Mouse (Mus musculus) heart, embryonic 13.5 days (tissue): ENCODE measurements at regions not wholly inside any gene's neighbourhood (a gene's known extent, or its start where the extent isn't known, plus 50 kb on each side); places are given as distances from the start of the nearest gene placed in this dataset.

Experiments used
- ATAC-seq: fragments of 200-750 bp; cut with Nextera tagmentation; 2 replicates; pipeline ENCODE4 v1.8.0; 2017; ENCODE audit warnings: moderate TSS enrichment; ENCODE audit not compliant: insufficient number of reproducible peaks, low FRiP score, low TSS enrichment; ENCODE audit errors: extremely low read depth
- H3K27ac ChIP-seq: fragments of 300-500 bp; sonication (generic); replicated peaks from 2 replicates; pipeline ENCODE4 v1.5.1; 2015; ENCODE audit warnings: moderate library complexity, mild to moderate bottlenecking, inconsistent platforms
- H3K27me3 ChIP-seq: fragments of 300-500 bp; sonication (generic); replicated peaks from 2 replicates; pipeline ENCODE4 v1.6.1; 2015; ENCODE audit warnings: mild to moderate bottlenecking, inconsistent platforms
- H3K36me3 ChIP-seq: fragments of 300-500 bp; sonication (generic); 2 replicates; pipeline ENCODE4 v1.6.1; 2015; ENCODE audit warnings: mild to moderate bottlenecking, inconsistent platforms
- H3K4me1 ChIP-seq: fragments of 300-500 bp; sonication (generic); 2 replicates; pipeline ENCODE4 v1.6.1; 2015; ENCODE audit warnings: inconsistent platforms
- H3K4me2 ChIP-seq: fragments of 300-500 bp; sonication (generic); 2 replicates; pipeline ENCODE4 v1.6.1; 2015; ENCODE audit warnings: inconsistent platforms, mild to moderate bottlenecking, moderate library complexity
- H3K4me3 ChIP-seq: fragments of 300-500 bp; sonication (generic); 2 replicates; pipeline ENCODE4 v1.5.1; 2015; ENCODE audit warnings: moderate library complexity, mild to moderate bottlenecking, inconsistent platforms
- H3K9ac ChIP-seq: fragments of 300-500 bp; sonication (generic); 2 replicates; pipeline ENCODE4 v1.6.1; 2015; ENCODE audit warnings: inconsistent platforms, mild to moderate bottlenecking, moderate library complexity
- H3K9me3 ChIP-seq: fragments of 300-500 bp; sonication (generic); 2 replicates; pipeline ENCODE4 v1.6.1; 2016; ENCODE audit warnings: inconsistent platforms
- WGBS: fragments of 180-500 bp; shearing (Covaris S2); methylation state at CpG from one replicate; pipeline ENCODE4 v1.1.7; 2015; ENCODE audit warnings: mixed read lengths; 5-methylcytosine and 5-hydroxymethylcytosine counted together

DNA sequence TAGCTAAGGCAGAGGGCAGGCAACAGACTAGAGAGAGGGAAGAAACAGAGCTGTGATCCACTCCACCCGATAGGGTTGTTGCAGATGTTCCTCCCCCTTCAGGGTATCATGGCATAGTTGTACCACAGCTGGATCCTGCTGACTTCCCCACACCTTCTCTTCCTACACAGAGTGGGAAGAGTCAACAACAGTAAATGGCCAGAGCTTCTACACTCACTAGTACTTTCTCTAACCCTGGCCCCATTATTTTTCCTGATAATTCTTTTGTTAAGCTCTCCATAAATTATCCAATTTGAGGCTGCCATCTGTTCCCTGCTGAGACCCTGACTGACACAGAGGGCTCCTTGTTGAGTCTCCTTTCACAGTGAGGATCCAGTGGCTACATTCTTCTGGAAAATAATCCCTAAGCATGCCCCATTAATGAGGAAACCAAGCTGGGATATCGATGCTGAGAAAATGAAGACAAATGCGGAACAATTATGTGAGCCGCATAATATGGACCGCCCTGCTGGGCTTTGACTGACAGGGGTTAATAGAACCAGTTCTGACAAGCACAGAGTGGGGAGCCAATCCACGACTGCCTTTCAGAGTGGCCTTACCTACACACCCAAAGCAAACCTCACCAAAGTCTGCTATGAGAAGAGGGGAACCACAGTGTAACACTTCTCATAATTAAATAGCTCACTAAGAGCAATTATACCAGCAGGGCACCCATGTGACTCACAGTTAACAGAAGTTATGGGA, 537.7 kb upstream of the Jmjd1c start:
- H3K4me3 ChIP-seq = no peak overlapping the region
- ATAC-seq = no peak
- WGBS = 67% methylated on average over 6 of the region's 6 CpGs
- no peaks in the 10 kb centered on the region for H3K36me3 ChIP-seq
- no peak overlapping the region for H3K4me2 ChIP-seq
- no peaks in the 10 kb centered on the region for H3K27me3 ChIP-seq
- H3K27ac ChIP-seq = no peak overlapping the region
- no peaks in the 10 kb centered on the region for H3K4me1 ChIP-seq
- no peaks in the 10 kb centered on the region for H3K9me3 ChIP-seq
- no peak overlapping the region for H3K9ac ChIP-seq

GRCm38 (mm10) chr10:66565374-66565773, 530.6 kb upstream of the Jmjd1c start:
- H3K9me3 ChIP-seq = 0 out of 2 replicates have a peak, but pooled peaks cover 3% of the 10 kb centered on the region
- H3K9ac ChIP-seq = no peak overlapping the region
- H3K4me3 ChIP-seq = no peak overlapping the region
- no peak overlapping the region for H3K27ac ChIP-seq
- no peaks in the 10 kb centered on the region for H3K36me3 ChIP-seq
- H3K4me2 ChIP-seq = no peak overlapping the region
- ATAC-seq = no peak
- no peaks in the 10 kb centered on the region for H3K27me3 ChIP-seq
- H3K4me1 ChIP-seq = no peaks in the 10 kb centered on the region
- WGBS = 72% methylated on average over 6 of the region's 6 CpGs

DNA sequence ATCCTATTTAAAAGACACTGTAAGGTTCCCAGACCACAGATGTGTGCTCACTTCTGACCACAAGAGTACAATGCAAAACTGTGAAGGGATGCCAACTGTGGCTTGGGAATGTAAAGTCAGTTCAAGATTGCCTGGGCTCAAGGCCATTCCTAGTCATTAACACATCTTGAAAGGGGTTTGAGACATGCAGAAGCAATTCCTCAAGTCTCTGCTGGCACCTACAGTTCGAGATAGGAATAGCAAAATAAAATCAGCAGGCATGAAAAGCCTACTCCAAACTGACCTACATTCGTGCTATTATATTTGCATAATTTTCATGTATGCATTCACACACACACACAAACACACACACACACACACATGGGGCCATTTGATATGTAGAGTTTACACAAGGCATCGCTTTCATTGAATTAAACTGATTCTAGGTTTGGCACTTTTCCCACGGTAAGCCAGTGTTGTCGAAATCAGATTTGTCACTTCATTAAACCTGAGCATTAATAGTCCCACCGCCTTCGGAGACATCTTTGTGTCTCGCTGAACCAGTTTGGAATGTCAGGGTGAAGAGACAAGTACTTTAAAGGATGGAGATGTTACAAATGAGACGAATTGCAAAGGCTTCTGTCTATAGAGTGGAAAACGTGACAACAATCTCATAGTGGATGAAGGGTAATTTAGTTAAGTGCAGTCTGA, 520.9 kb upstream of the Jmjd1c start:
- Histone ChIP-seq H3K4me2 (no peak overlapping the region), H3K27me3 (no peaks in the 10 kb centered on the region), H3K9me3 (peaks cover 6% of the 10 kb centered on the region; the same call in 1 of the 2 replicates), H3K27ac (no peak overlapping the region), H3K36me3 (no peaks in the 10 kb centered on the region), H3K4me1 (no peaks in the 10 kb centered on the region), H3K4me3 (no peak overlapping the region), H3K9ac (no peak overlapping the region)
- WGBS = 47% methylated on average over 10 of the region's 10 CpGs
- ATAC-seq = no peak

- 65% methylated on average over 3 of the region's 3 CpGs for WGBS
- Histone ChIP-seq H3K27me3 (no peaks in the 10 kb centered on the region), H3K4me3 (no peak overlapping the region), H3K9ac (no peak overlapping the region), H3K27ac (no peak overlapping the region), H3K36me3 (no peaks in the 10 kb centered on the region), H3K4me2 (no peak overlapping the region), H3K9me3 (no peaks in the 10 kb centered on the region), H3K4me1 (peaks cover 7% of the 10 kb centered on the region; the same call in 1 of the 2 replicates)
- ATAC-seq = no peak
Observed at GRCm38 (mm10) chr10:66593001-66593400, 502.9 kb upstream of the Jmjd1c start.

DNA sequence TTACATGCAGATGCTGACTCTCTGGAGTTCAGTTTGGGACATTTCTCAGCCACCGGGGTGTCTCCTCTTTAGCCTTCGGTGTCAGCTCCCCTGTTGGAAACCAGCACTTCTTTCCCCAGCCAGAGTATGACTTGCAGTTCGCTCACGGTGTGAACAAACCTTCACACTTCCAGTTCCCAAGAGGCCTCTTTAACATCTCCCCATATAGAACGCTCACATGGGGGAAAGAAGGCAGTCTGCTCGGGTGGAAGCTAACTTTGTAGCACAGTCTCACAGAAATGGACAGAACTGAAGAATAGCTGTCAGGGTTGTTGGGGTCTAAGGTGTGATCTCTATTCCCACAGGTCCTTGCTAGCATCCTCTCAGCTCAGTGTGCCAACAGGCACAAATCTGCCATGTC, 502.4 kb upstream of the Jmjd1c start:
- 32% methylated on average over 6 of the region's 6 CpGs for whole genome bisulfite sequencing
- no peak for ATAC-seq
- H3K27ac ChIP-seq = no peak overlapping the region

GRCm38 (mm10) chr10:66597952-66598351, 498.0 kb upstream of the Jmjd1c start:
- H3K9ac ChIP-seq = no peak overlapping the region
- no peaks in the 10 kb centered on the region for H3K9me3 ChIP-seq
- H3K27me3 ChIP-seq = no peaks in the 10 kb centered on the region
- 41% methylated on average over 4 of the region's 4 CpGs for WGBS
- H3K27ac ChIP-seq = no peak overlapping the region
- ATAC-seq = no peak
- H3K4me1 ChIP-seq = peaks cover 7% of the 10 kb centered on the region; the same call in 1 of the 2 replicates
- no peak overlapping the region for H3K4me3 ChIP-seq
- no peaks in the 10 kb centered on the region for H3K36me3 ChIP-seq
- H3K4me2 ChIP-seq = no peak overlapping the region

More for the DNA sequence above, 502.4 kb upstream of the Jmjd1c start:
- Histone ChIP-seq H3K4me1 (peaks cover 7% of the 10 kb centered on the region; the same call in 1 of the 2 replicates), H3K27me3 (no peaks in the 10 kb centered on the region), H3K4me2 (no peak overlapping the region), H3K9ac (no peak overlapping the region), H3K4me3 (no peak overlapping the region), H3K9me3 (no peaks in the 10 kb centered on the region), H3K36me3 (no peaks in the 10 kb centered on the region)

GRCm38 (mm10) chr10:66607141-66607540, 488.8 kb upstream of the Jmjd1c start:
- Histone ChIP-seq H3K9me3 (no peaks in the 10 kb centered on the region), H3K4me2 (no peak overlapping the region), H3K36me3 (no peaks in the 10 kb centered on the region), H3K9ac (no peak overlapping the region), H3K4me3 (no peak overlapping the region), H3K27me3 (no peaks in the 10 kb centered on the region), H3K4me1 (no peaks in the 10 kb centered on the region), H3K27ac (no peak overlapping the region)
- WGBS = 52% methylated on average over 3 of the region's 3 CpGs
- ATAC-seq = no peak

DNA sequence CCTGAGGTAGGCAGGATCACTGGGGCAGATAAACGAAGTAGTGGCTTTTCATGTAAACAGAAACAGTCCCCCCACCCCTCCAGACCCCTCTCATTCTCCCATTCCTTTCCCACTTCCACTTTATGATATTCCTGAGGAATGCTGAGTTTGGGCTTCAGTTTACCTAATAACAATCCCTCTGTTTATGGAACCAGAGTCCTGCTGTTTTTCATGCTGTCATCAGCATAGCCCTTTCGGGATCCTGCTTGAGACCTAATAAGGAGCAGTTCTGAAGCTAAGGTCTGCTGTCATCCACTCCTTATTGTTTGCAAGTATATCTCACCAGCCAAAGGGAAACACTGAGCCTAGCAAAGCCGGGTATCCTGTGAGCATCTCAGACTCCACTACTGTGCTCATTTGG, 479.6 kb upstream of the Jmjd1c start:
- H3K27me3 ChIP-seq = no peaks in the 10 kb centered on the region
- no peaks in the 10 kb centered on the region for H3K9me3 ChIP-seq
- H3K9ac ChIP-seq = no peak overlapping the region
- WGBS = 31% methylated on average over 3 of the region's 3 CpGs
- no peaks in the 10 kb centered on the region for H3K4me1 ChIP-seq
- H3K36me3 ChIP-seq = no peaks in the 10 kb centered on the region
- no peak overlapping the region for H3K4me2 ChIP-seq
- H3K4me3 ChIP-seq = no peak overlapping the region
- no peak for ATAC-seq
- H3K27ac ChIP-seq = no peak overlapping the region

GRCm38 (mm10) chr10:66630996-66631395, 464.9 kb upstream of the Jmjd1c start:
- Histone ChIP-seq H3K9ac (no peak overlapping the region), H3K4me3 (no peak overlapping the region), H3K4me2 (no peak overlapping the region), H3K27me3 (no peaks in the 10 kb centered on the region), H3K9me3 (no peaks in the 10 kb centered on the region), H3K36me3 (no peaks in the 10 kb centered on the region), H3K4me1 (no peaks in the 10 kb centered on the region), H3K27ac (no peak overlapping the region)
- ATAC-seq = no peak
- WGBS = 54% methylated on average over 3 of the region's 3 CpGs

- Histone ChIP-seq H3K4me1 (peaks cover 8% of the 10 kb centered on the region; the same call in 1 of the 2 replicates), H3K9ac (no peak overlapping the region), H3K9me3 (no peaks in the 10 kb centered on the region), H3K4me2 (no peak overlapping the region), H3K36me3 (no peaks in the 10 kb centered on the region), H3K27me3 (no peaks in the 10 kb centered on the region; the same call in 1 of the 2 replicates), H3K4me3 (no peak overlapping the region), H3K27ac (no peak overlapping the region)
- no peak for ATAC-seq
- WGBS = 71% methylated on average over 24 of the region's 24 CpGs
Observed at GRCm38 (mm10) chr10:66640890-66641847, 454.8 kb upstream of the Jmjd1c start.

- Histone ChIP-seq H3K4me3 (no peak overlapping the region), H3K9me3 (no peaks in the 10 kb centered on the region), H3K27ac (no peak overlapping the region), H3K4me2 (no peak overlapping the region), H3K36me3 (no peaks in the 10 kb centered on the region), H3K4me1 (peaks cover 8% of the 10 kb centered on the region; the same call in 1 of the 2 replicates), H3K27me3 (no peaks in the 10 kb centered on the region; the same call in 1 of the 2 replicates), H3K9ac (no peak overlapping the region)
- no peak for ATAC-seq
- WGBS = 81% methylated on average over 6 of the region's 6 CpGs
Observed at GRCm38 (mm10) chr10:66641966-66642365, 454.0 kb upstream of the Jmjd1c start.
